Mouse (Mus musculus): Measurements from ENCODE around the gene Pradc1. TPM values are rescaled to one million over a fixed set of nuclear protein-coding genes. Genes with fewer than 3 reads are reported as not detected.

The Pradc1 gene
- total and polyA plus RNA-seq, 2 experiments from 2014 or later: 8.6 to 25.3 TPM

DNA sequence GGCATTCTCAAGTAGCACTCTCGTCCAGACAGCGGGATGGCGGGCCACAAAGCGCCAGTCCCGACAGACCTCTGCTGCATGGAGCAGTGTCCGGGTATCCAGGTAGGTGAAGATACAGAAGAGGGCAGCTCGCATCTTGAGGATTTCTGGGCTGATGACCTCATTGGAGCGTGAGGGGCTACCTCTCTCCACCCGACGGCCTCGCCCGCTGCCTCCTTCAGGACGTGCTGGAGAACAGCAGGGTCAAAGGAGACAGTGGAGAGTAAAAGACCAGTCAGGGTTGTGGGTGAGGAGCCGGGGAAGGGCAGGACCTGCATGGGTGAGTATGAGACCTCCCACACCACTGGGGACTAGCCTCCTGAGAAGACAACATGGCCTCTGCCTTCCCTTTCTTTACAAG lies 26.6 kb upstream of the Pradc1 start:
- 54% methylated on average over 14 of the region's 14 CpGs for WGBS
- no peak for TF ChIP-seq CTCF (IDR thresholded peaks at IDR 0.05)

DNA sequence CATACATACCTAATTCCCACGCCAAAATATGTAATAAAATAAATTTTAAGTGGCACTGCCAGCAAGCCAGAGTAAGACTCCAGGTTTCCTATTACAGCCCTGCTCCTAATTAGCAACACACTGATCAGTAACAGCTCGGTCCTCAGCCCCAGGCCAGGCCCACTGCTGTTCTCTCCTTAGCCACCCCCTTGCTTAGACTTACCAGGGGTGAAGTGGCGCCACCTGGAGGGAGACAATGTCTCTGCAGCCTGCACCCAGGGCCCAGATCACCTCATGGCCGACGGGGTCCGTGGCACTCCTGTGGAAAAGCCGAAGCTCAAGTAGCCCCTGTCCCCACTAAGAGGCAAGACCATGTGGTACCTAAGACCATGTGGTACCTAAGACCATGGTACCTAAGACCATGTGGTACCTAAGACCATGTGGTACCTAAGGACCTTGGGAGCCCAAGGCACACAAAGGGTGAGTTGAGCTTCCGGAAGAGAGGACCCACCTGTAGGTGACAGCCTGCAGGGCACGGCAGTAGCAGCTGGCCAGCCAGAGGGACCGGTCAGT lies 25.7 kb upstream of the Pradc1 start:
- no peak overlapping the region for H3K4me3 ChIP-seq (ENCODE audit: low read depth, low read length)
- no peak overlapping the region for H3K4me2 ChIP-seq (ENCODE audit: low read depth, low read length, poor library complexity, severe bottlenecking)
- DNase-seq (ENCODE audit: low spot score) (no peak), ATAC-seq (ENCODE audit: low FRiP score) (no peak)
- 47% methylated on average over 10 of the region's 10 CpGs for WGBS
- no peak overlapping the region for H3K27ac ChIP-seq (ENCODE audit: low read depth, low read length)
- H3K9me3 ChIP-seq (ENCODE audit: low read length): no peaks in the 10 kb centered on the region
- H3K4me1 ChIP-seq (ENCODE audit: insufficient read depth, low read length): no peaks in the 10 kb centered on the region
- H3K9ac ChIP-seq (replicated peaks; ENCODE audit: low read length, poor library complexity, severe bottlenecking): no peak overlapping the region
- H3K36me3 ChIP-seq (ENCODE audit: insufficient read depth, low read length): peaks cover 34% of the 10 kb centered on the region
- no peaks in the 10 kb centered on the region for H3K27me3 ChIP-seq (ENCODE audit: insufficient read depth, low read length)
- TF ChIP-seq CTCF (IDR thresholded peaks at IDR 0.05): peak; percentile 68

More for the DNA sequence above, 26.6 kb upstream of the Pradc1 start:
- ATAC-seq (ENCODE audit: low FRiP score) (no peak), DNase-seq (ENCODE audit: low spot score) (no peak)
- no peak overlapping the region for H3K4me3 ChIP-seq (ENCODE audit: low read depth, low read length)
- H3K9me3 ChIP-seq (ENCODE audit: low read length): no peaks in the 10 kb centered on the region
- H3K9ac ChIP-seq (replicated peaks; ENCODE audit: low read length, poor library complexity, severe bottlenecking): no peak overlapping the region
- peaks cover 24% of the 10 kb centered on the region for H3K36me3 ChIP-seq (ENCODE audit: insufficient read depth, low read length)
- H3K4me1 ChIP-seq (ENCODE audit: insufficient read depth, low read length): no peaks in the 10 kb centered on the region
- H3K4me2 ChIP-seq (ENCODE audit: low read depth, low read length, poor library complexity, severe bottlenecking): no peak overlapping the region
- no peak overlapping the region for H3K27ac ChIP-seq (ENCODE audit: low read depth, low read length)
- H3K27me3 ChIP-seq (ENCODE audit: insufficient read depth, low read length): no peaks in the 10 kb centered on the region

DNA sequence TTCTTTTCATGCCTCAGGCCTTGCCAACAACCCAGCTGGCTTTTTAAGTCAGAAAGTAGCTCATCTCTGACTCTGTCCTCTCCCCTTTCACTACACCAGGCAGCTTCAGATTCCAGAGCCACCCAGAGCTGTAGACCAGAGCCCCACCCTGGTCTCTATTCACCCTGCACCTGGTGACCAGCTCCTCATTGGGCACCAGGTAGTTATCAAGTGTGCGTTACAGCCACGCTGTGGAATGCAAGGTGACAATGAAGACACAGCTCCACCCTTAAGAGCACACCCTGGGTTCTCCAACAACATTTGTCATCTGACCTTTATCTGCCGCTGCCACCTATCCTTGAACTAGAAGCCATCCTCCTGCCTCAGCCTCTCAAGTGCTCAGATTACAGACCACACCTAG lies 23.8 kb upstream of the Pradc1 start:
- Histone ChIP-seq H3K9ac (replicated peaks; ENCODE audit: low read length, poor library complexity, severe bottlenecking) (no peak overlapping the region), H3K4me2 (ENCODE audit: low read depth, low read length, poor library complexity, severe bottlenecking) (no peak overlapping the region), H3K9me3 (ENCODE audit: low read length) (no peaks in the 10 kb centered on the region), H3K27me3 (ENCODE audit: insufficient read depth, low read length) (no peaks in the 10 kb centered on the region), H3K4me1 (ENCODE audit: insufficient read depth, low read length) (no peaks in the 10 kb centered on the region), H3K4me3 (ENCODE audit: low read depth, low read length) (no peak overlapping the region), H3K27ac (ENCODE audit: low read depth, low read length) (no peak overlapping the region), H3K36me3 (ENCODE audit: insufficient read depth, low read length) (peaks cover 39% of the 10 kb centered on the region)
- DNase-seq (ENCODE audit: low spot score) (no peak), ATAC-seq (ENCODE audit: low FRiP score) (no peak)
- 91% methylated on average over 3 of the region's 3 CpGs for WGBS
- no peak for TF ChIP-seq CTCF (IDR thresholded peaks at IDR 0.05)

DNA sequence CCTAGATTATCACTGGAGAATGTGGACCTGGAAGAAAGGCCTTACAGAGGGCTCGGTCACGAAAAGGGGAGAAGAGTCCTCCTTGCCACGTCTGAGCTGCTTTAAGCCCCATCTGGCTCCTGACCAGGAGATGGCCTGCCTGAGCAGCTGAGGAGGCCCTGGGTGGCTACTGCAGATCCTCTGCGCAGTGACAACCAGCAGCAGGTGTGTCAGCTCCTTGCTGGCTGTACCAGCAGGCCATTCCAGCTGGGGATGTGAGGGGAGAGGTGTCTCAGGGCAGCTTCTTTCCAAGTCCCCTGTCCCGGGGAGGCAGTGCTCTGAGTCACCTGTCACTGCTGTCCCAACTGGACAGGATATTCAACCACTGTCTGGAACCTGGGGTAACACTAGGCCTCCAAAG lies 20.8 kb upstream of the Pradc1 start:
- peak; percentile 2; the same call in 1 of the 2 replicates for TF ChIP-seq CTCF (IDR thresholded peaks at IDR 0.05)
- H3K4me2 ChIP-seq (ENCODE audit: low read depth, low read length, poor library complexity, severe bottlenecking): no peak overlapping the region
- H3K36me3 ChIP-seq (ENCODE audit: insufficient read depth, low read length): peaks cover 48% of the 10 kb centered on the region
- H3K4me1 ChIP-seq (ENCODE audit: insufficient read depth, low read length): no peaks in the 10 kb centered on the region
- no peaks in the 10 kb centered on the region for H3K27me3 ChIP-seq (ENCODE audit: insufficient read depth, low read length)
- H3K9ac ChIP-seq (replicated peaks; ENCODE audit: low read length, poor library complexity, severe bottlenecking): no peak overlapping the region
- ATAC-seq (ENCODE audit: low FRiP score): no peak
- 61% methylated on average over 5 of the region's 5 CpGs for WGBS
- no peak for DNase-seq (ENCODE audit: low spot score)
- H3K27ac ChIP-seq (ENCODE audit: low read depth, low read length): no peak overlapping the region
- no peak overlapping the region for H3K4me3 ChIP-seq (ENCODE audit: low read depth, low read length)
- no peaks in the 10 kb centered on the region for H3K9me3 ChIP-seq (ENCODE audit: low read length)

DNA sequence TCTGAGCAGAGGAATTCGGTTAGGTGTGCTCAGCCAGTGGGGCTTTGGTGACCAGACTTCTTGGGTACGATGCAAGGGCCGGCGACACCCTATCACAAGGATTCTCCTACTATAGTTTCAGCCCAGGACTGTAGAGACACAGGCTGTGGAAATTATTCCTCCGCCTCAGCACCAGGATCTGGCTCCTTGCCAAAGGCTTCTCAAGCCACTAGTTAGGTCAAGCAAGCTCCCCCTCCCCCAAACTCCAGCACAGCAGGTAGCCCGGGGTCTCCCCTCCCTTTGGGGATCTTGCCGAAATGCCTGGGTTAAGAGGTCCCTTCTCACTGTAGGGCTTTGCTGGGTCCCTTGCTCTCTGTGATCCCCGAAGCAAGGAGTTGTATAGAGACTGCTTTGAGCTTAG lies 20.2 kb upstream of the Pradc1 start:
- TF ChIP-seq CTCF (IDR thresholded peaks at IDR 0.05): no peak
- H3K4me3 ChIP-seq (ENCODE audit: low read depth, low read length): no peak overlapping the region
- no peak overlapping the region for H3K27ac ChIP-seq (ENCODE audit: low read depth, low read length)
- DNase-seq (ENCODE audit: low spot score): no peak
- H3K36me3 ChIP-seq (ENCODE audit: insufficient read depth, low read length): peaks cover 54% of the 10 kb centered on the region
- H3K4me1 ChIP-seq (ENCODE audit: insufficient read depth, low read length): no peaks in the 10 kb centered on the region
- no peaks in the 10 kb centered on the region for H3K9me3 ChIP-seq (ENCODE audit: low read length)
- no peak overlapping the region for H3K9ac ChIP-seq (replicated peaks; ENCODE audit: low read length, poor library complexity, severe bottlenecking)
- 61% methylated on average over 8 of the region's 8 CpGs for whole genome bisulfite sequencing
- no peaks in the 10 kb centered on the region for H3K27me3 ChIP-seq (ENCODE audit: insufficient read depth, low read length)
- no peak for ATAC-seq (ENCODE audit: low FRiP score)
- H3K4me2 ChIP-seq (ENCODE audit: low read depth, low read length, poor library complexity, severe bottlenecking): no peak overlapping the region

DNA sequence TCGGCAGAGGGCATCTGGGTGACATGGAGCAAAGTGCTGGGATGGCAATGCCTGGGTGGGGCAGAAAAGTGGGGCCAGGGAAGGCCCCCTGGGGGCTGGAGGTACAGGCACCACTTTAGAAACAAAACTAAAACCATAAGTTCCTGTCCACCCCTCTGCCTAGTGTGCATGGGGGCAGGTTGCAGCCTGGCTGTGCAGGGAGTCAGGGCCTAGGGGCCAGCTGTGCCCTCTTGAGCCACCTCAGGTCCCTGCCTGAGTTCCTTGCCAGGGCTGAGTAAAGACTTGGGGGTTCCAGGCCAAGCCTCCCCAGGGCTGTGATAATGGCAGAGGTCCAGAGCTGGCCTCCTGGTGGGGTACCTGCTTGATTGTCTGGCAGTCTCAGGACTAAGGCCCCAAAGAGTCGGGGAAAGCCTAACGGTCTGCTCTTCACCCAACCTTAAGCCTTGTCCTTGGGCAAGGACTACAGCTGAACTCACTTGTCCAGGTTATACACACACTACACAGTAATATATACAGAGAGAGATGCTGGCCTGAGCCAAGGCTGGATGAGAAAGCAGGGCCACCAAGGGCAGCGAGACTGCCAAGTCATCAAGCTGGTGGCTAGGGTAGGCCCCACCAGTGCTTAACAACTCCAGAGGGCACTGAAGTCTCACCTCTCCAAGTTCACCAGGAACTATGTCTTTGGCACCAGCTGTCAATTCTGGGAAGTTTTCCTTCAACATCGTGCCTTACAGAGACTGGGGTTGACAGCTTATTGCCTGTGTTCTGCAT lies 18.1 kb upstream of the Pradc1 start:
- no peak for TF ChIP-seq CTCF (IDR thresholded peaks at IDR 0.05)
- no peak overlapping the region for H3K9ac ChIP-seq (replicated peaks; ENCODE audit: low read length, poor library complexity, severe bottlenecking)
- H3K27me3 ChIP-seq (ENCODE audit: insufficient read depth, low read length): no peaks in the 10 kb centered on the region
- H3K4me1 ChIP-seq (ENCODE audit: insufficient read depth, low read length): no peaks in the 10 kb centered on the region
- DNase-seq (ENCODE audit: low spot score) (no peak), ATAC-seq (ENCODE audit: low FRiP score) (no peak)
- no peak overlapping the region for H3K27ac ChIP-seq (ENCODE audit: low read depth, low read length)
- peaks cover 58% of the 10 kb centered on the region for H3K36me3 ChIP-seq (ENCODE audit: insufficient read depth, low read length)
- H3K4me3 ChIP-seq (ENCODE audit: low read depth, low read length): no peak overlapping the region
- H3K9me3 ChIP-seq (ENCODE audit: low read length): no peaks in the 10 kb centered on the region
- 80% methylated on average over 5 of the region's 5 CpGs for WGBS
- no peak overlapping the region for H3K4me2 ChIP-seq (ENCODE audit: low read depth, low read length, poor library complexity, severe bottlenecking)
